Mouse (Mus musculus) thymus, adult 2 months (tissue): ENCODE results near the gene Bpifb6.

ENCODE experiments used
- CTCF ChIP-seq: fragments of 200-500 bp; IDR thresholded peaks from 2 replicates; pipeline ENCODE4 v1.5.1; 2012; ENCODE audit warnings: mild to moderate bottlenecking, control low read depth, low read length, moderate library complexity, borderline replicate concordance; ENCODE audit not compliant: control insufficient read depth, poor library complexity, insufficient read depth; ENCODE audit errors: extremely low read depth
- POLR2A ChIP-seq: fragments of 200-500 bp; IDR thresholded peaks from 2 replicates; pipeline ENCODE4 v1.6.1; 2012; ENCODE audit warnings: mild to moderate bottlenecking, low read length, control low read depth, moderate library complexity; ENCODE audit not compliant: control insufficient read depth, poor library complexity, insufficient read depth; ENCODE audit errors: extremely low read depth

DNA sequence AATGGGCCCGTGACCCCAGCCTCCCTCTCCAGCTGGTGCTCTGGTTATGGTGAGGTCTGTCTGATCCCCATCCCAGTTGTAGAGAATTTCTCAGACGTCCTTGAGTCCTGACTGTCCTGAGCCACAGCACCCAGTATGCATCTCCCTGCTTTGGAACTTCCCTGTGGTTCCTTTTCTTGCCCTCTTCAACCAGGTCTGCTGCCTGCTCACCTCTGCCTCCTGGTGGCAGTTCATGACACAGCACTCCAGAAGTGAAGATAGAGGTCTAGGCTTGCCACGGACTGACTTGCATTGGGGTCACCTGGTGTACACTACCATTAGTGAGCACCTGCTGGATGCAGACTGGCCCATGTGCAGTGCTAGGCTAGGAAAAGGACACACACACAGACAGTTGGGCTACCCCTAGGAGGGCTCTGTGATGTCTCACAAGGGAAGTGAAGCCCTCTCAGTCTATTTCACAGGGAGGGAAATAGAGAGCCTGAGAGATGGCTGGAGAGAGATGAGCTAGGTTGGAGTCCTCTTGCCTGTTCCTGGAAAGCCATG lies 29.8 kb downstream of the Bpifb6 start:
- no peak; the same call in 1 of the 2 replicates for TF ChIP-seq CTCF
- TF ChIP-seq POLR2A: no peak
